Comparison of ENCODE assay signal across 15 mouse cellular contexts in genomic region chr3:22081869-22082268, GRCm38 (mm10).
"Had no signal": no experiment of that assay in that cellular context is flagged by ENCODE, and none has a peak within 500 bp of the region (broad histone marks: within the 10 kb centered on the region; RNA-seq: fewer than 3 reads in every experiment).

No protein-coding gene starts in this region.

- H3K4me3 ChIP-seq: kidney, embryonic 15.5 days; limb, embryonic 12.5 days; limb, embryonic 15.5 days; liver, embryonic 13.5 days had no signal

- H3K9ac ChIP-seq: kidney, embryonic 15.5 days; limb, embryonic 12.5 days; limb, embryonic 15.5 days; liver, embryonic 13.5 days had no signal

- H3K4me2 ChIP-seq: kidney, embryonic 15.5 days; limb, embryonic 12.5 days; limb, embryonic 15.5 days; midbrain, embryonic 11.5 days had no signal

- H3K27me3 ChIP-seq: kidney, embryonic 15.5 days; limb, embryonic 12.5 days; limb, embryonic 15.5 days; liver, embryonic 13.5 days had no signal

- DNase-seq: kidney, adult 8-10 months; kidney, postnatal 14 days; left cerebral cortex, postnatal 4 days; liver, embryonic 13.5 days; lung, adult 2 months; lung, postnatal 14 days; lung, postnatal 4 days; midbrain, embryonic 14.5 days; thymus, adult 2 months; thymus, postnatal 14 days; thymus, postnatal 4 days had no signal

- H3K36me3 ChIP-seq: kidney, embryonic 15.5 days; liver, embryonic 13.5 days had no signal

- H3K27ac ChIP-seq: kidney, embryonic 15.5 days; limb, embryonic 12.5 days; limb, embryonic 15.5 days; liver, embryonic 13.5 days had no signal

- H3K9me3 ChIP-seq: kidney, embryonic 15.5 days; limb, embryonic 12.5 days; limb, embryonic 15.5 days; liver, embryonic 13.5 days had no signal
